In the genomic region with DNA sequence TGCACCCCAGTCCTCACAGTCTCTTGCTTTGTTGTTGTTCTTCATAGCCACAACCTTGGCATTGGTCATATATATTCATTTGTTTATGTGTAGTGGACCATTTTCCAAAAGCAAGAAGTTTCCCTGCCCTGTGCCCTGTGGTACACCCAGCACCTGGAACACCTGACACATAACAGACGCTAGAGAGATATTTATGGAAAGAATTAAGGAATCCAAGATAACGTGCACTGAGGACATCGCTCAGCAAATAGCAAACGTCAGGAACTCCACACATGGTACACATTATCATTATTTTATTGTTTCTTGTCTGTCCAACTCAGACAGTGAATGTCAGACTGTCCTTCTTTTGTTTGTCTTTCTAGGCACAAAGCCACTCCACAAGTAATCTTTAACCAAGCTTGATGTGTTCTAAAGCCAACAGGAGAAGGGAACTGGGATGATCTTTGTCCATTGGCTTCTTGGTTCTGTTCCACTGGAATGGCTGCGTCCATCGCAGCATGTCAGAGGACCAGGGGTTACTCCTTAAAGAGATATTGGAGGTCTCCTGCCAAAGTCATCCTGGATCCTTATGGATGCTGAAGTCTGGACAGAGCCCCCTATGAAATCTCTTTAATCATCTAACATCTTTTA, we compare ENCODE assay signal across 29 mouse cellular contexts.
A peak's percentile ranks its signal among the peaks of the same experiment; 100 is the strongest.
DNase-seq lines count a peak whose midpoint lies in the region; ATAC-seq and TF ChIP-seq lines count a peak whose summit lies in the region.
"Had no signal": no experiment of that assay in that cellular context is flagged by ENCODE, and none has a peak within 500 bp of the region (broad histone marks: within the 10 kb centered on the region; RNA-seq: fewer than 3 reads in every experiment).

No protein-coding gene starts in this region.

- no peak for TF ChIP-seq CTCF in heart, postnatal 0 days (IDR thresholded peaks at IDR 0.05; ENCODE audit: low read depth)
- TF ChIP-seq CTCF in small intestine, adult 2 months (IDR thresholded peaks at IDR 0.05; ENCODE audit: extremely low read depth, insufficient read length, insufficient replicate concordance, low read depth, low read length), result no peak

- H3K27ac ChIP-seq in heart, postnatal 0 days (ENCODE audit: low read depth), result no peak overlapping the region
- H3K27ac ChIP-seq in kidney, embryonic 14.5 days (ENCODE audit: low read depth, low read length), result no peak overlapping the region
- peak overlapping the region; percentile 71 for H3K27ac ChIP-seq in small intestine, adult 2 months (ENCODE audit: insufficient read depth, low read depth, low read length)
- H3K27ac ChIP-seq: embryonic facial prominence, embryonic 12.5 days; forebrain, embryonic 10.5 days; heart, adult 2 months; heart, embryonic 13.5 days; hindbrain, embryonic 10.5 days; hindbrain, embryonic 15.5 days; layer of hippocampus, adult 2 months; limb, embryonic 15.5 days; liver, embryonic 15.5 days; midbrain, embryonic 15.5 days had no signal

- H3K4me3 ChIP-seq in heart, postnatal 0 days (ENCODE audit: low read depth, low read length), result no peak overlapping the region
- no peak overlapping the region for H3K4me3 ChIP-seq in kidney, embryonic 14.5 days (ENCODE audit: low read length)
- H3K4me3 ChIP-seq in small intestine, adult 2 months (ENCODE audit: low read depth, low read length), result no peak overlapping the region
- H3K4me3 ChIP-seq: embryonic facial prominence, embryonic 12.5 days; forebrain, embryonic 10.5 days; heart, adult 2 months; heart, embryonic 13.5 days; hindbrain, embryonic 10.5 days; hindbrain, embryonic 15.5 days; layer of hippocampus, adult 2 months; limb, embryonic 15.5 days; liver, embryonic 15.5 days; midbrain, embryonic 15.5 days had no signal

- peak; percentile 8 for DNase-seq in heart, postnatal 0 days (ENCODE audit: low spot score)
- no peak for DNase-seq in heart, adult 8-10 months (ENCODE audit: low spot score)
- peak; percentile 63 to 86 for DNase-seq in kidney, adult 8-10 months
- DNase-seq in kidney, postnatal 14 days, result peak; percentile 48
- no peak for DNase-seq in right cerebral cortex, postnatal 25 days
- DNase-seq: adrenal gland, postnatal 10 days; cerebellum, adult 9-10 months; cerebellum, postnatal 36 days; embryo, embryonic 11 days; heart, adult 2 months; heart, postnatal 14 days; lung, embryonic 14.5 days; lung, postnatal 14 days; thymus, postnatal 4 days had no signal

- TF ChIP-seq POLR2A in small intestine, adult 2 months (IDR thresholded peaks at IDR 0.05; ENCODE audit: low read depth, low read length), result no peak

- H3K4me1 ChIP-seq in heart, postnatal 0 days (ENCODE audit: control insufficient read depth, insufficient read depth), result peaks cover 7% of the 10 kb centered on the region; the same call in 1 of the 2 replicates
- no peaks in the 10 kb centered on the region for H3K4me1 ChIP-seq in kidney, embryonic 14.5 days (ENCODE audit: control insufficient read depth, insufficient read depth, low read length)
- H3K4me1 ChIP-seq in small intestine, adult 2 months (ENCODE audit: control insufficient read depth, insufficient read depth, insufficient read length, low read length), result peaks cover 15% of the 10 kb centered on the region; the same call in 1 of the 2 replicates
- H3K4me1 ChIP-seq: embryonic facial prominence, embryonic 12.5 days; forebrain, embryonic 10.5 days; hindbrain, embryonic 10.5 days; hindbrain, embryonic 15.5 days; limb, embryonic 15.5 days; midbrain, embryonic 15.5 days had no signal

- no peaks in the 10 kb centered on the region for H3K36me3 ChIP-seq in heart, postnatal 0 days (replicated peaks; ENCODE audit: control insufficient read depth, insufficient read depth, low read length)
- no peaks in the 10 kb centered on the region for H3K36me3 ChIP-seq in kidney, embryonic 14.5 days (ENCODE audit: control insufficient read depth, insufficient read depth, low read length)
- H3K36me3 ChIP-seq in small intestine, adult 2 months (ENCODE audit: control insufficient read depth, insufficient read depth, low read length), result no peaks in the 10 kb centered on the region
- H3K36me3 ChIP-seq: embryonic facial prominence, embryonic 12.5 days; forebrain, embryonic 10.5 days; heart, embryonic 13.5 days; hindbrain, embryonic 10.5 days; hindbrain, embryonic 15.5 days; limb, embryonic 15.5 days; liver, embryonic 15.5 days; midbrain, embryonic 15.5 days had no signal

- H3K9me3 ChIP-seq in heart, postnatal 0 days (replicated peaks; ENCODE audit: control insufficient read depth, low read length), result no peaks in the 10 kb centered on the region
- no peaks in the 10 kb centered on the region for H3K9me3 ChIP-seq in kidney, embryonic 14.5 days (ENCODE audit: control insufficient read depth, low read length)
- H3K9me3 ChIP-seq: embryonic facial prominence, embryonic 12.5 days; forebrain, embryonic 10.5 days; heart, embryonic 13.5 days; hindbrain, embryonic 10.5 days; hindbrain, embryonic 15.5 days; limb, embryonic 15.5 days; liver, embryonic 15.5 days; midbrain, embryonic 15.5 days had no signal

- H3K4me2 ChIP-seq in heart, postnatal 0 days (ENCODE audit: low read depth, low read length), result no peak overlapping the region
- H3K4me2 ChIP-seq in kidney, embryonic 14.5 days (replicated peaks; ENCODE audit: low read depth, low read length), result no peak overlapping the region
- H3K4me2 ChIP-seq: embryonic facial prominence, embryonic 12.5 days; heart, embryonic 13.5 days; hindbrain, embryonic 15.5 days; limb, embryonic 15.5 days; liver, embryonic 15.5 days; lung, embryonic 14.5 days; midbrain, embryonic 15.5 days had no signal

- 41% methylated on average over 6 of the region's 6 CpGs for WGBS in heart, postnatal 0 days
- 81% methylated on average over 6 of the region's 6 CpGs for WGBS in kidney, embryonic 14.5 days
- 31% methylated on average over 6 of the region's 6 CpGs for WGBS in small intestine, adult 2 months

- no peak for TF ChIP-seq EP300 in heart, postnatal 0 days (IDR thresholded peaks at IDR 0.05; ENCODE audit: low read depth)

- H3K27me3 ChIP-seq in heart, postnatal 0 days (ENCODE audit: control insufficient read depth, insufficient read depth, low read length), result peaks cover 3% of the 10 kb centered on the region; the same call in 1 of the 2 replicates
- no peaks in the 10 kb centered on the region for H3K27me3 ChIP-seq in kidney, embryonic 14.5 days (ENCODE audit: control insufficient read depth, insufficient read depth, low read length)
- H3K27me3 ChIP-seq in small intestine, adult 2 months (ENCODE audit: control insufficient read depth, insufficient read depth, low read length), result no peaks in the 10 kb centered on the region
- H3K27me3 ChIP-seq: CH12.LX; embryonic facial prominence, embryonic 12.5 days; heart, embryonic 13.5 days; hindbrain, embryonic 15.5 days; limb, embryonic 15.5 days; midbrain, embryonic 15.5 days had no signal

- ATAC-seq in heart, postnatal 0 days (ENCODE audit: insufficient read depth, low read depth), result peak; percentile 47
- ATAC-seq in kidney, embryonic 14.5 days (ENCODE audit: low FRiP score, low TSS enrichment), result no peak
- ATAC-seq in erythroblast, adult 5-6 weeks (replicated peaks; ENCODE audit: low FRiP score, poor library complexity, severe bottlenecking), result no peak
- ATAC-seq: forebrain, embryonic 16.5 days; inflammation-experienced regulatory T-cells, adult 6 months; midbrain, embryonic 15.5 days had no signal

- H3K9ac ChIP-seq in heart, postnatal 0 days (replicated peaks; ENCODE audit: low read depth, low read length), result no peak overlapping the region
- H3K9ac ChIP-seq in kidney, embryonic 14.5 days (ENCODE audit: low read depth, low read length), result no peak overlapping the region
- H3K9ac ChIP-seq: embryonic facial prominence, embryonic 12.5 days; heart, embryonic 13.5 days; hindbrain, embryonic 15.5 days; limb, embryonic 15.5 days; liver, embryonic 15.5 days; lung, embryonic 14.5 days; midbrain, embryonic 15.5 days had no signal

Comparison
In these comparisons a context has a peak if more than half of its experiments do, and no peak if none do; other contexts are left out.
1. DNase-seq: peak in heart, postnatal 0 days (single experiment), kidney, adult 8-10 months (2 of 2) and kidney, postnatal 14 days (single experiment); none in heart, adult 8-10 months (single experiment) and right cerebral cortex, postnatal 25 days (single experiment).